Mouse (Mus musculus) liver, embryonic 14.5 days (tissue): ENCODE measurements around the gene Rexo4.

Source experiments
- CTCF ChIP-seq: IDR thresholded peaks from 2 replicates; pipeline ENCODE4 v1.5.1; 2016; ENCODE audit warnings: antibody characterized with exemption, low read depth, control low read depth
- EP300 ChIP-seq: IDR thresholded peaks from 2 replicates; pipeline ENCODE4 v1.6.1; 2016; ENCODE audit warnings: antibody characterized with exemption, low read depth

GRCm38 (mm10) chr2:26932473-26933303 is 31.5 kb downstream of the Rexo4 start:
- TF ChIP-seq CTCF (no peak), EP300 (no peak)
